Mouse (Mus musculus) intestine, embryonic 16.5 days (tissue): Measurements from ENCODE around the gene Htr2c. TPM values are rescaled to one million over a fixed set of nuclear protein-coding genes. Genes with fewer than 3 reads are reported as not detected.

Experiments used
- ATAC-seq: fragments of 200-750 bp; cut with Nextera tagmentation; 2 replicates; pipeline ENCODE4 v1.8.0; 2017; ENCODE audit warnings: moderate TSS enrichment, moderate library complexity
- H3K27ac ChIP-seq: fragments of 300-500 bp; sonication (generic); 2 replicates; pipeline ENCODE4 v1.5.1; 2014; ENCODE audit warnings: mild to moderate bottlenecking, low read length
- H3K27me3 ChIP-seq: fragments of 300-500 bp; sonication (generic); replicated peaks from 2 replicates; pipeline ENCODE4 v1.6.1; 2014; ENCODE audit warnings: low read length, control low read depth, mixed read lengths; ENCODE audit not compliant: control insufficient read depth, insufficient read depth
- H3K36me3 ChIP-seq: fragments of 300-500 bp; sonication (generic); 2 replicates; pipeline ENCODE4 v1.6.1; 2014; ENCODE audit warnings: low read length, control low read depth; ENCODE audit not compliant: control insufficient read depth, insufficient read depth
- H3K4me1 ChIP-seq: fragments of 300-500 bp; sonication (generic); 2 replicates; pipeline ENCODE4 v1.6.1; 2014; ENCODE audit warnings: low read length, control low read depth, mixed read lengths; ENCODE audit not compliant: control insufficient read depth, insufficient read depth
- H3K4me2 ChIP-seq: fragments of 300-500 bp; sonication (generic); 2 replicates; pipeline ENCODE4 v1.6.1; 2014; ENCODE audit warnings: low read depth, low read length, control low read depth
- H3K4me3 ChIP-seq: fragments of 300-500 bp; sonication (generic); 2 replicates; pipeline ENCODE4 v1.5.1; 2014; ENCODE audit warnings: mild to moderate bottlenecking, low read length
- H3K9ac ChIP-seq: fragments of 300-500 bp; sonication (generic); 2 replicates; pipeline ENCODE4 v1.6.1; 2014; ENCODE audit warnings: low read depth, low read length
- H3K9me3 ChIP-seq: fragments of 300-500 bp; sonication (generic); 2 replicates; pipeline ENCODE4 v1.6.1; 2016; ENCODE audit warnings: low read length, control low read depth; ENCODE audit not compliant: control insufficient read depth
- WGBS: fragments of 180-500 bp; shearing (Covaris S2); extraction: QIAGEN DNeasy Blood & Tissue Kit; methylation state at CpG from one replicate; pipeline ENCODE4 v1.1.7; 2014; 5-methylcytosine and 5-hydroxymethylcytosine counted together
- polyA plus RNA-seq: library from polyadenylated mRNA; unstranded; fragments of >200 nt; fragmentation: Nextera tagmentation; extraction: Ambion mirVana; gene quantifications from 2 replicates; pipeline ENCODE4 v1.2.1, GENCODE M21; 2015

The Htr2c gene
- not detected in 2 replicates for polyA plus RNA-seq

- 24% methylated on average over 27 of the region's 27 CpGs for WGBS
- Histone ChIP-seq H3K9me3 (no peaks in the 10 kb centered on the region), H3K27ac (no peak within 1 kb of the TSS), H3K4me2 (peak within 1 kb of the TSS; percentile 33), H3K36me3 (no peaks in the 10 kb centered on the region), H3K27me3 (peaks cover 2% of the 10 kb centered on the region), H3K9ac (no peak within 1 kb of the TSS), H3K4me1 (no peaks in the 10 kb centered on the region), H3K4me3 (peak within 1 kb of the TSS; percentile 23)
- no peak for ATAC-seq
Measured at GRCm38 (mm10) chrX:146962258-146962913, at the start of gene Htr2c. Htr2c (plus strand) TSS chrX:146962513.

GRCm38 (mm10) chrX:146928251-146928650 lies 34.1 kb upstream of the Htr2c start:
- no peaks in the 10 kb centered on the region for H3K27me3 ChIP-seq
- 54% methylated on average over 1 of the region's 1 CpGs for WGBS
- H3K4me2 ChIP-seq = no peak overlapping the region
- no peak overlapping the region for H3K4me3 ChIP-seq
- H3K27ac ChIP-seq = no peak overlapping the region
- H3K4me1 ChIP-seq = no peaks in the 10 kb centered on the region
- no peaks in the 10 kb centered on the region for H3K9me3 ChIP-seq
- no peak overlapping the region for H3K9ac ChIP-seq
- no peak for ATAC-seq
- no peaks in the 10 kb centered on the region for H3K36me3 ChIP-seq

- no peaks in the 10 kb centered on the region for H3K9me3 ChIP-seq
- ATAC-seq = no peak
- H3K36me3 ChIP-seq = no peaks in the 10 kb centered on the region
- H3K27ac ChIP-seq = no peak overlapping the region
- H3K4me1 ChIP-seq = no peaks in the 10 kb centered on the region
- H3K4me2 ChIP-seq = no peak overlapping the region
- no peaks in the 10 kb centered on the region for H3K27me3 ChIP-seq
- H3K4me3 ChIP-seq = no peak overlapping the region
- no peak overlapping the region for H3K9ac ChIP-seq
Measured at GRCm38 (mm10) chrX:146936332-146936731, 26.0 kb upstream of the Htr2c start.

GRCm38 (mm10) chrX:146946216-146946886 lies 16.0 kb upstream of the Htr2c start:
- Histone ChIP-seq H3K4me2 (no peak overlapping the region), H3K4me3 (no peak overlapping the region), H3K9ac (no peak overlapping the region), H3K36me3 (no peaks in the 10 kb centered on the region), H3K4me1 (no peaks in the 10 kb centered on the region), H3K27me3 (no peaks in the 10 kb centered on the region), H3K9me3 (no peaks in the 10 kb centered on the region), H3K27ac (no peak overlapping the region)
- ATAC-seq = no peak
- 69% methylated on average over 2 of the region's 2 CpGs for WGBS

- Histone ChIP-seq H3K4me3 (no peak overlapping the region), H3K4me1 (no peaks in the 10 kb centered on the region), H3K27ac (no peak overlapping the region), H3K4me2 (no peak overlapping the region), H3K9me3 (no peaks in the 10 kb centered on the region), H3K9ac (no peak overlapping the region), H3K36me3 (no peaks in the 10 kb centered on the region), H3K27me3 (no peaks in the 10 kb centered on the region)
- no peak for ATAC-seq
Measured at GRCm38 (mm10) chrX:146946996-146947395, 15.3 kb upstream of the Htr2c start.

- no peaks in the 10 kb centered on the region for H3K9me3 ChIP-seq
- no peak for ATAC-seq
Measured at GRCm38 (mm10) chrX:146958608-146959007, 3.7 kb upstream of the Htr2c start.

GRCm38 (mm10) chrX:146959960-146960359 lies 2.4 kb upstream of the Htr2c start:
- no peak for ATAC-seq
- Histone ChIP-seq H3K27me3 (peaks cover 2% of the 10 kb centered on the region), H3K4me1 (no peaks in the 10 kb centered on the region), H3K9ac (no peak overlapping the region), H3K9me3 (no peaks in the 10 kb centered on the region), H3K36me3 (no peaks in the 10 kb centered on the region), H3K4me2 (no peak overlapping the region), H3K4me3 (no peak overlapping the region), H3K27ac (no peak overlapping the region)
- 19% methylated on average over 10 of the region's 10 CpGs for WGBS

More at GRCm38 (mm10) chrX:146958608-146959007, 3.7 kb upstream of the Htr2c start:
- Histone ChIP-seq H3K4me3 (no peak overlapping the region), H3K4me1 (no peaks in the 10 kb centered on the region), H3K27ac (no peak overlapping the region), H3K27me3 (peaks cover 2% of the 10 kb centered on the region), H3K4me2 (no peak overlapping the region), H3K9ac (no peak overlapping the region), H3K36me3 (no peaks in the 10 kb centered on the region)
- WGBS = 77% methylated on average over 1 of the region's 1 CpGs

GRCm38 (mm10) chrX:146962914-146963547 lies 718 bp downstream of the Htr2c start:
- WGBS = 16% methylated on average over 37 of the region's 37 CpGs

GRCm38 (mm10) chrX:146979931-146980330 lies 17.6 kb downstream of the Htr2c start:
- no peaks in the 10 kb centered on the region for H3K27me3 ChIP-seq
- no peak for ATAC-seq
- WGBS = 62% methylated on average over 5 of the region's 5 CpGs

More at GRCm38 (mm10) chrX:146962914-146963547, 718 bp downstream of the Htr2c start:
- Histone ChIP-seq H3K4me2 (peak overlapping the region; percentile 33), H3K27ac (no peak overlapping the region), H3K9me3 (no peaks in the 10 kb centered on the region), H3K4me1 (no peaks in the 10 kb centered on the region), H3K36me3 (no peaks in the 10 kb centered on the region), H3K4me3 (peak overlapping the region; percentile 23), H3K27me3 (peaks cover 2% of the 10 kb centered on the region), H3K9ac (no peak overlapping the region)
- ATAC-seq = no peak

More at GRCm38 (mm10) chrX:146979931-146980330, 17.6 kb downstream of the Htr2c start:
- Histone ChIP-seq H3K9me3 (no peaks in the 10 kb centered on the region), H3K4me3 (no peak overlapping the region), H3K4me2 (no peak overlapping the region), H3K9ac (no peak overlapping the region), H3K27ac (no peak overlapping the region), H3K36me3 (no peaks in the 10 kb centered on the region), H3K4me1 (no peaks in the 10 kb centered on the region)
